Mouse (Mus musculus): Measurements from ENCODE around the gene As3mt. TPM values are rescaled to one million over a fixed set of nuclear protein-coding genes. Genes with fewer than 3 reads are reported as not detected.

As3mt gene
- total RNA-seq (2021) = 10 to 100 TPM; 17.1 to 19.9 TPM

DNA sequence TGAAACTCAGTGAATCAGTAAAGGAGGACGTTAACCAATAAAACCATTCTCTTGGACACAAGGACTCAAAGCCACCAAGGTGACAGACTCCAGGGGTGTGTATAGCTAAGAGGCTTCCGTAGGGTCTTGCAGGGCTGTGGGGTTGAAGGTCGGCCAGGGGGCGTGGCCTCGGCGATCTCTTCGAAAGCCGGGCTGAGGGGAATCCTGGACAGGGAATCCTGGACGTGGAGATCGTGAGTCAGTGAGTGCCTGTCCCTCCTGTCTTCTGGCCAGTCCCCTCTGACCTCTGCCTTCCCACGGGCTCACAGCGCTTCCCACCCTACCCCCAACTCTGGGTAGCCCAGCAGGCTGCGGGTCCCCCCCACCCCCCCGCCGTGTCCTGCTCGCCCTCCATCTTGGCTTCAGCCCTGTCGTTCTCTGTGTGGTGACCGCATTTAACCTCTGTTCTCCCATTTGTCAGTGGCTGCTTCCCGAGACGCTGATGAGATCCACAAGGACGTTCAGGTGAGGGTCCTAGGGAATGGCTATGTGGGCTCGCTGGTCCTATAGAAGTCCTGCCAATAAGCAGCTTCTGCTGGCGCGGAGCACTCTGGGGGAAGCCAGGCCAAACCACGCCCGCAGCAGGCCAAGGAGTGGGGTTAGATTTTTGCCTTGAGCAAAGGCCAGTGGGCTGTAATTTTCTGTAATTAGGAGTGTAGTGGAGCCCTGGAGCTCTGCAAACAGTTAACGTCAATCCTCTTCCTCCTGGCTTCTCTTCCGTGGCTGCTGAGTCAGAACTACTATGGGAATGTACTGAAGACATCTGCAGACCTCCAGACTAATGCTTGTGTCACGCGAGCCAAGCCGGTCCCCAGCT lies at the start of gene As3mt:
TSS of gene As3mt (plus strand) at position 163 of the 856 bp plus-strand sequence.
- intact Hi-C loops (cut with DNase I) = no loop called here
- DNase-seq = peak; percentile 70

DNA sequence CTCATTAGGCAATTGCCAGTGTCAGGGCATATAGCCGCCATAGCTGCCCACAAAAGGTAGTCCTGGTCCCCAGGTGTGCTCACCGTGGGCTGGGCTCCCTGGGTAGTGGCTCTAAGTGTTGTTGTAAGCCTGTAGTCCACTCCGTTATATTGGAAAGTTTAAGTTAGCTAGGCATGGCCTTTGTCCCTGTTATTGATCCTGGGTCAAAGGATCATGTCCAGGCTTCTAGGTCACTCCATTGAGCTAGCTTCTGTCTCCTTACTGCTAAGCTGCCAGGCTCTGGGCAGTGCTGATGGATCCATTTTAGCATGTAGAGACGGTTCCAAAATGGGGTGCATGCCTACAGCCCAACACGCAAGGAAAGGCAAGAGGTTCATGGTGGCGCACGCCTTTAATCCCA lies 48.9 kb upstream of the As3mt start:
- no peak for DNase-seq
- intact Hi-C loops (cut with DNase I) = no loop called here

GRCm38 (mm10) chr19:46658851-46659250 lies 48.4 kb upstream of the As3mt start:
- no peak for DNase-seq
- intact Hi-C loops (cut with DNase I) = no loop called here

DNA sequence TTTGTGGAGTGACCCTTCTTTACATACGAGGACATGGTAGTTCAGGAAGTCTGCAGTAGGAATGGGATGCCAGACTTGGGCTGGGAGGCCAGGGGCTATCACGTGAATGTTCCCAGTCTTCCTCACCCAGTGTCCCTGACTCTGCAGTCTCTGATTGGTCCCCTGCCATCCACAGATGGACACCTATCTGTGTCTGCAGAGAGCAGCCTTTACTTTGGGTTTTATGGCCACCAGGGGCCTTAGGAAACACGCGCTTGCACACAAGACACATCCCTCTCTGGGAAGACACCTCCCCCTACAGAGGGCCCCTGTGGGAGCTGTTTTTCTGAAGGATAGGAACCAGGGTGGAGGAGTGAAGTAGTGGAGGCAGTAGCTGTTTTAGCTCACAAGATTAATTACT lies 45.7 kb upstream of the As3mt start:
- no peak for DNase-seq
- intact Hi-C loops (cut with DNase I) = no loop called here

DNA sequence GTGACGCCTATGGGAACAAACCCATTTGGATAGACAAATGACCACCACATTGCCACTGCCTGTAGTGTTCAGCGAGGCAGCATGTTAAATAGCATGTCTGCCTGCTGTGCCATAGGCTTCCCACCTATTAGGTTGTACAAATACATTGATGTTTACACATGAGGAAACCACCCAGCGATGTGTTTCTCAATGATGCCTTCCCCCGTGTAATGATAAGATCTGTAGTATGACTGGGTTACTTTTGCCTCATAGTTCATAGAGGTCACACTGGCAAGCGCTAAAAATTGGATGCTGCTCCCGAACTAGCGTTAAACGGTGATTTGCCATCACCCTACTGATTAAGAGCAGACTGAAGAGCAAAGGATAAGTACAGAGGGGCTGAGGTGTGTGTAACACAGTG lies 45.0 kb upstream of the As3mt start:
- no peak for DNase-seq
- intact Hi-C loops (cut with DNase I) = no loop called here

DNA sequence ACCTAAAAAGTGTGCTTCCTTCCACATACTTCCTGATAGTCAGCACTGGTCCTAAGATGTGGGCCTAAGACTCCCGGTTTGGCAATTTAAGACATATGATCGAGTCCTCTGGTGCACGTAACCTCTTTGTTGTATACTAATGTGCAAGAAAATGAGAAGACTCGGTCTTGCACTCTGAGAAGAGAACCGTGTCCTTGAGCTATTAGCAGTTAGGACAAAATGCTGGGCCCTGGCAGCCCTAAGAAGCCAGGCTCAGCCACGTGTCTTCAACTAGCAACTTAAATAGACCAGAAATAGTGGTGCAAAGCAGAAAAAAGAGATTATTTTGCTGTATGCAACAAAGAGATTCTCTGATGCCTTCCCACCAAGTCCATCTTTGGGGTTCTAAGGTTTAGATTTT lies 44.5 kb upstream of the As3mt start:
- DNase-seq = no peak
- intact Hi-C loops (cut with DNase I) = no loop called here

GRCm38 (mm10) chr19:46665474-46665873 lies 41.8 kb upstream of the As3mt start:
- intact Hi-C loops (cut with DNase I) = no loop called here
- no peak for DNase-seq

DNA sequence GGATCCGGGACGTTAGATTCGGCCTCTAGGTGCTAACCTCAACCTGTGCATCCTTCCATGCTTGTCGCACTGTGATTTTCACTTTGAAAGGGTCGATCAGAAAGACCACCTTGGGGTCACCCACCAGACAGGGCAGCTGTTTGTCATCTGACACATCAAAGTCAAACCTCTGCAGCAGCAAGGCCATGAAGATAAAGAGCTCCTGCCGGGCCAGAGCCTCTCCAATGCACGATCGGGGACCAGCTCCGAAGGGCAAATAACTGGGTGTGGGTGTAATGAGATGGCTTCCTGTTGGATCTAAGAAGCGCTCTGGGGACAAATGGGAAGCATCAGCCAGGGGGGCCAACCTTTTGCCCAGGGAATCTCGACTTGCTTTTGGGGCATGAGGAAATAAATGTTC lies 40.0 kb upstream of the As3mt start:
- intact Hi-C loops (cut with DNase I) = no loop called here
- no peak for DNase-seq

DNA sequence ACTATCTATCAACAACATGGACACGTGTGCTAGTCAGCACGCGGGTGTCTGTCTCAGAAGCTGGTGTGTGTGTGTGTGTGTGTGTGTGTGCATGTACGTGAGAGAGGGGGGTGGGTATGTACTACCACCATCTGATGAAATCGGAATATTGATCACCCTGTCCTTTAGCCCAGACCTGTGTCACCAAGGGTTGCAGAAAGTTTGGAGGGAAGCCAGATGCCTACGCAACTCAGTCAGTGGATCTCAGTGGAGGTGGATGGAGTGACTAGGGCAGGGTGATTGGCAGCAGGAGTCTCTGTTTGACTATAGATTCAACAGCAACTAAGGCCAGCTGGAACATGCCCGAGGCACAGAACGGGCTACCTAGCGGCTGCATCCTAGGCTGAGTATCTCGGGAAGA lies 39.0 kb upstream of the As3mt start:
- no peak for DNase-seq

GRCm38 (mm10) chr19:46669802-46670201 lies 37.5 kb upstream of the As3mt start:
- DNase-seq = no peak
- intact Hi-C loops (cut with DNase I) = loop anchor here (2.0 to 5.0 kb wide), 2 partner anchors 71 to 202 kb away; no protein-coding TSS in a partner anchor

More for the DNA sequence above, 39.0 kb upstream of the As3mt start:
- intact Hi-C loops (cut with DNase I) = no loop called here

- intact Hi-C loops (cut with DNase I) = loop anchor here (2.0 to 5.0 kb wide), 2 partner anchors 70 to 202 kb away; no protein-coding TSS in a partner anchor
- DNase-seq = peak; percentile 69
Measured at GRCm38 (mm10) chr19:46670691-46671090, 36.6 kb upstream of the As3mt start.

DNA sequence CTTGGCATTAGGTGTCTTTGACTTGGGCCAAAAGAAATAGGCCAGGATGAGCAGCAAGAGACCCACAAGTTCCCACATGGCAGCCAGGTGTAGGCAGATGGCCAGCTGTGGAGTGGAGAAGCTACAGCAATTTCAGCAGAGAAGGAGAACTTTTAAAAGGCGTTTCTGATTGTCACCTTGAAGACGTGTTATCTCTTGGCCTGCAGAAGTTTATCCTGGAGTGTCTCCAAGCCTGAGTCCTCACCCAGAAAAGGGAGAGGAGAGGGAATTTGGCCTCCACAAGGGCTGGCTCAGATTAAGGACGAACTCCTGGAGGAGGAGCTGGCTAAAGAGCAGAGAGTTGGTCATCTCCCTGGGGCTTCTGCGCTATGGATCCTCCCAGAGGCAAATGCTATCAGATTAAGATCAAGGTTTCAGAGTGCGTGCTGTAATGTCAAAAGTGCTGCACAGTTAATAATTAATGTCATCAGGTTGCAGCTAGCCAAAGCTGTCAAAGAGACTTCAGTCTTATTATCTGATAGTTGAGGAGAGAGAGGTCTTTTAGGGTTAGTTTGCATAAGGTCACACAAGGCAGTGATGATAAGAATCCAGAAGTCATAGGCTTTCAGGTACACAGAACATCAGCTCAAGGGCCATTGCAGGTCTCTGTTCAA lies 34.4 kb upstream of the As3mt start, which contains the start of gene Cyp17a1:
TSS of gene Cyp17a1 (minus strand) at position 407 of the 653 bp plus-strand sequence.
- no peak for DNase-seq
- intact Hi-C loops (cut with DNase I) = loop anchor here (5.0 kb wide), 1 partner anchor 199 kb away; no protein-coding TSS in a partner anchor

GRCm38 (mm10) chr19:46675641-46676040 lies 31.6 kb upstream of the As3mt start:
- intact Hi-C loops (cut with DNase I) = no loop called here
- no peak for DNase-seq

DNA sequence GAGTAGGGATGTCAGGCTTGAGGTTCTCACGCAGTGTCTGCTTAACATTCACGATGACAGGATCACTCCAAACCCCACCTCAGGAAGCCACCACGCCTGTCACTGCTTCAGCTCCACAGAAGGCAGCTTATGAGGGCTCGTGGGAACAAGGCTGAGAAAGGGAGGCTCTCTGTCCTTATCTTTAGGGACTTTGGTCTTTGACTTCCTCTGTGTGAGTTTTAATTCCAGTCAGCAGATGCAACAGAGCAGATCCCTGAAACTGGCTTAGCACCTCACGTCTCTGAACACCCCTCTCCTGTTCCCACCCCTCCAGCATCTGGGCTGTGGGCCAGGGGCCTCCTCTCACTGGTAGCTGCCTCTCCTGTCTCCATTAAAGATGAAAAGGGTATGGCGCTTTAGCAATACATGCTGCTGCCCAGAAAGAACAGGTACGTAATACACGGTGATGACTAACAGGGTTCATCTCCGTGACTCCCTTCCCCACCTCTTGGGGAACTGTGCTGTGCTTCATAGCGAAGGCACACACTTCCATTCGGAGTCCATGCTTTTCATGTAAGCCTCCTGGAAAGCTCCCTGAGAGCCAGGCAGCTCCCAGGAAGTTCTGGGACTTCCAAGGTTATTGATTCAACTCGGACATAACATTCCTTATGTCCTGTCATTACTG lies 27.4 kb upstream of the As3mt start:
- no peak for DNase-seq
- intact Hi-C loops (cut with DNase I) = no loop called here

- intact Hi-C loops (cut with DNase I) = no loop called here
- peak; percentile 86 for DNase-seq
Measured at GRCm38 (mm10) chr19:46689460-46690372, 17.5 kb upstream of the As3mt start, which contains the start of gene Borcs7. Gene Borcs7 (plus strand): TSS chr19:46689906.

DNA sequence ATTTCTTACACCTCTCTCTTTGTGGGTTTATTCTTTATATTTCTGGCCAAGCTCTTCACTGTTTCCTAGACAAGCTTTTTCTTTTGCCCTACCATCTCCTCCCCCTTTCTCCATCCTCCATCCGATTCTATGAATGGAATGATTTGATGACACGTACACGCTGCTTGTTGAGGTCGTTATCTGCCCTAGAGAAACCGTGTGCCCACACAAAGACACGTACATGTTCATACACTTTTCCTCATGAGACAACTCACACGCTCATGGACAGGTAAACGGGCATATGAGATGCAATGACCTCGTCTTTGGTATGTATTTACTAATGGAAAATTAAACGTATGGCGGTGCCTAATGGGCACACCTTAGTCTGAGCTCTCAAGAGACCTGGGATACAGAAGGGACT lies 16.9 kb upstream of the As3mt start:
- intact Hi-C loops (cut with DNase I) = no loop called here
- DNase-seq = no peak

DNA sequence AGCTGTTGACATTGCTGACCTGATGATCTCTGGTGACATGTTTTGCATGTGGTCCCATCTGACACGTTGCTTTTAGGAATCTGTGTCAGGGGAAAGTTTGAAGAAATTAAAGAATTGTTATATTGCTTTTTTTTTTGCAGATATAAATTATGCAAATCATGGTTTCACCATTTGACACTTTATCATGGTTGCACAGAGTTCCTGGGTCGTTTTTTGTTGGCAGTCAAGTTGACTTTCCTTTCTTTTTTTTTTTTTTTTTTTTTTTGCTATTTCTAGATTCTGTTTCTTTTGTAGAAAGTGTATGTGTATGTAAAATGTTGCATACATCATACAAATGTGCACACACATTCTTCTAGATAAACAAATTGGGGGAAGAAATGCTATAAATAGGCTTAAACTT lies 16.2 kb upstream of the As3mt start:
- no peak for DNase-seq
- intact Hi-C loops (cut with DNase I) = no loop called here

- intact Hi-C loops (cut with DNase I) = no loop called here
- peak; percentile 34 for DNase-seq
Measured at GRCm38 (mm10) chr19:46693146-46693545, 14.1 kb upstream of the As3mt start.

- no peak for DNase-seq
- intact Hi-C loops (cut with DNase I) = no loop called here
Measured at GRCm38 (mm10) chr19:46696482-46696881, 10.8 kb upstream of the As3mt start.

GRCm38 (mm10) chr19:46696943-46697342 lies 10.3 kb upstream of the As3mt start:
- DNase-seq = peak; percentile 24
- intact Hi-C loops (cut with DNase I) = no loop called here

All from left cerebral cortex, postnatal 4 days (tissue).